Mouse (Mus musculus) thymus, adult 2 months (tissue): Measurements from ENCODE around the gene Gapdh. TPM values are rescaled to one million over a fixed set of nuclear protein-coding genes. Genes with fewer than 3 reads are reported as not detected.
A peak's percentile ranks its signal among the peaks of the same experiment; 100 is the strongest.

ENCODE experiments used
- DNase-seq: peaks from one replicate; pipeline ENCODE4 v3.0.0; 2021
- H3K27ac ChIP-seq: fragments of 200-500 bp; 2 replicates; pipeline ENCODE4 v1.5.1; 2012; ENCODE audit warnings: low read length, control low read depth; ENCODE audit not compliant: control insufficient read depth, insufficient read depth
- H3K27me3 ChIP-seq: fragments of 200-500 bp; 2 replicates; pipeline ENCODE4 v1.6.1; 2012; ENCODE audit warnings: mild to moderate bottlenecking, low read length, moderate library complexity, mixed read lengths; ENCODE audit not compliant: control insufficient read depth, insufficient read depth
- H3K36me3 ChIP-seq: fragments of 200-500 bp; 2 replicates; pipeline ENCODE4 v1.6.1; 2012; ENCODE audit warnings: mild to moderate bottlenecking, low read length, moderate library complexity; ENCODE audit not compliant: control insufficient read depth, insufficient read depth
- H3K4me1 ChIP-seq: fragments of 200-500 bp; replicated peaks from 2 replicates; pipeline ENCODE4 v1.6.1; 2012; ENCODE audit warnings: low read length; ENCODE audit not compliant: control insufficient read depth, insufficient read depth
- H3K4me3 ChIP-seq: fragments of 200-500 bp; 2 replicates; pipeline ENCODE4 v1.5.1; 2012; ENCODE audit warnings: mild to moderate bottlenecking, low read length, control low read depth, moderate library complexity; ENCODE audit not compliant: control insufficient read depth, insufficient read depth
- CTCF ChIP-seq: fragments of 200-500 bp; IDR thresholded peaks from 2 replicates; pipeline ENCODE4 v1.5.1; 2012; ENCODE audit warnings: mild to moderate bottlenecking, control low read depth, low read length, moderate library complexity, borderline replicate concordance; ENCODE audit not compliant: control insufficient read depth, poor library complexity, insufficient read depth; ENCODE audit errors: extremely low read depth
- POLR2A ChIP-seq: fragments of 200-500 bp; IDR thresholded peaks from 2 replicates; pipeline ENCODE4 v1.6.1; 2012; ENCODE audit warnings: mild to moderate bottlenecking, low read length, control low read depth, moderate library complexity; ENCODE audit not compliant: control insufficient read depth, poor library complexity, insufficient read depth; ENCODE audit errors: extremely low read depth
- WGBS: fragments of 180-500 bp; shearing (Covaris S2); methylation state at CpG from one replicate; pipeline ENCODE4 v1.1.7; 2018; 5-methylcytosine and 5-hydroxymethylcytosine counted together
- polyA plus RNA-seq: library from polyadenylated mRNA; depleted of rRNA; stranded (reverse); fragments of >200 nt; gene quantifications from 2 replicates; pipeline ENCODE4 v1.2.3, GENCODE M21; 2012; rRNA removed

Gapdh gene
- polyA plus RNA-seq, result 3,688 and 4,326 TPM in 2 replicates

- H3K4me1 ChIP-seq, result peaks cover 22% of the 10 kb centered on the region
- H3K36me3 ChIP-seq, result peaks cover 40% of the 10 kb centered on the region
- no peak for TF ChIP-seq POLR2A
- TF ChIP-seq CTCF, result no peak
- 11% methylated on average over 18 of the region's 18 CpGs for WGBS
- H3K27me3 ChIP-seq, result no peaks in the 10 kb centered on the region
- DNase-seq, result no peak
- peak within 1 kb of the TSS; percentile 92 for H3K4me3 ChIP-seq
- H3K27ac ChIP-seq, result peak within 1 kb of the TSS; percentile 30; the same call in 1 of the 2 replicates
Observed at GRCm38 (mm10) chr6:125166051-125166751, at the start of gene Gapdh. TSS of gene Gapdh (minus strand) at chr6:125166467.

DNA sequence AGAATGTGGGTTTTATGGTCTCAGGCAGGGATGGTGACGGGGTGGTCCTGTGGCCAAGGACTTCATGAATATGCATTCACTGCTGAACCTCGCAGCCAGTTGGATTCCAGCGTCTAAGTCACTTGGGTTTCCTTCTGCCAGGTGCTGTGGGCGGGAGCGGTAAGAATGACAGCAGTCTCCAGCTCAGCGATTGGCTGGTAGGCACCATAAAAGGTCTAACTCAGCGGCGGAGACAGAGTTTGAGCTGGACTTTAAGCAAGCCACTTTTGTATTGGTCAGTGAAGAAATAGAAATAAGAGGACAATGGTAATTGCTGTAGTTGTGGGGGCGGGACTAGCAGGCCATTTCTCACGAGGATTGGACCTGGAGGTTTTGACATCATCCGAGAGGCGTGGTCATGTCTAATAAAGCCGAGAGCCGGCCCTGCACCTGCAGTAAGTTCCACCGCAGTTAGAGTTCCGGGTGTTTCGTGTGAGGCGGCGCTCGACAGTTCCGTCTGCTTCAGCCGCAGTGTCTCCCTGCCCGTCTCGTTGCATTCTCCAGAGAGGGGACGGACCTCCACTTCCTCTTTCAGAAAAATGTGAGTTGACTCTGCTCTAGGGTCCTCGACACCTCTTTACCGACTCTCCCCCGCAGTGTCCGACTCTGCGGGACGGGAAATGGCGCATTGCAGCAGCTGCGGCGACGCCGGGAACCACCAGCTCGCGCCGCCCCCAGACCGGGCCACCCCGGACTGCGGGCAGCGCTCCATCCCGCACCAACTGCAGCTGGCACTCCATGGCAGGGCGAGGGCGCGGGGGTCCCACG, 49.1 kb upstream of the Gapdh start, which contains the start of gene Vamp1:
Gene Vamp1 (plus strand): TSS at position 404 of the 807 bp plus-strand sequence.
- H3K36me3 ChIP-seq, result peaks cover 26% of the 10 kb centered on the region
- TF ChIP-seq CTCF (no peak), POLR2A (peak; percentile 95)
- H3K27me3 ChIP-seq, result no peaks in the 10 kb centered on the region
- DNase-seq, result peak; percentile 91
- H3K4me1 ChIP-seq, result peaks cover 32% of the 10 kb centered on the region
- WGBS, result under 1% methylated on average over 48 of the region's 48 CpGs
- H3K4me3 ChIP-seq, result peak within 1 kb of the TSS; percentile 97
- H3K27ac ChIP-seq, result peak within 1 kb of the TSS; percentile 93

- H3K27me3 ChIP-seq, result no peaks in the 10 kb centered on the region
- peaks cover 18% of the 10 kb centered on the region for H3K4me1 ChIP-seq
- H3K4me3 ChIP-seq, result no peak overlapping the region
- peaks cover 10% of the 10 kb centered on the region for H3K36me3 ChIP-seq
- DNase-seq, result no peak
- H3K27ac ChIP-seq, result no peak overlapping the region
- no peak for TF ChIP-seq CTCF
- no peak for TF ChIP-seq POLR2A
- WGBS, result 97% methylated on average over 6 of the region's 6 CpGs
Observed at GRCm38 (mm10) chr6:125213715-125214114, 47.4 kb upstream of the Gapdh start.

DNA sequence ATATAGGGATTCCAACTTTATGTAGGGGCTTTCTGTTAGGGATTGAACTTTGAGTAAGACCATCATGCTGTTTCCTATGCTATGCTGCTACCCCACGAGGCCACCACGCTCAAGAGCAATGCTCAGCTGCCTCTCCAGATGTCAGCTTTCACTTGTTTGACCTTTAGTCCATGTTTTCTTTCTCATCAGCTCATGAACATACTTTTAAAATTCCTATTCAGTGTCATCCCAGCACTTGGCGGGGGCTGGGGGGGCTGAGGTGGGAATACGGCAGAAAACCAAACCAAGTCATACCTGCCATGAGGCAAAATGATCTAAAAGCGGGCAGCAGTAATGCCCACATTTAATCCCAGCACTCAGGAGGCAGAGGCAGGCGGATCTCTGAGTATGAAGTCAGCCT, 46.9 kb upstream of the Gapdh start:
- TF ChIP-seq CTCF (no peak), POLR2A (no peak)
- no peak overlapping the region for H3K27ac ChIP-seq
- DNase-seq, result no peak
- no peaks in the 10 kb centered on the region for H3K27me3 ChIP-seq
- H3K36me3 ChIP-seq, result peaks cover 5% of the 10 kb centered on the region
- H3K4me3 ChIP-seq, result no peak overlapping the region
- 92% methylated on average over 6 of the region's 6 CpGs for WGBS
- peaks cover 12% of the 10 kb centered on the region for H3K4me1 ChIP-seq

- no peaks in the 10 kb centered on the region for H3K27me3 ChIP-seq
- H3K4me3 ChIP-seq, result no peak overlapping the region
- no peaks in the 10 kb centered on the region; the same call in 1 of the 2 replicates for H3K36me3 ChIP-seq
- H3K27ac ChIP-seq, result no peak overlapping the region
- no peak for DNase-seq
- WGBS, result 55% methylated on average over 2 of the region's 2 CpGs
- TF ChIP-seq CTCF (no peak), POLR2A (no peak)
- H3K4me1 ChIP-seq, result peaks cover 8% of the 10 kb centered on the region; the same call in 1 of the 2 replicates
Observed at GRCm38 (mm10) chr6:125212621-125213020, 46.4 kb upstream of the Gapdh start.

- no peak for TF ChIP-seq POLR2A
- TF ChIP-seq CTCF, result no peak
- 97% methylated on average over 1 of the region's 1 CpGs for WGBS
- Histone ChIP-seq H3K4me1 (no peaks in the 10 kb centered on the region), H3K4me3 (no peak overlapping the region), H3K27me3 (no peaks in the 10 kb centered on the region), H3K27ac (no peak overlapping the region), H3K36me3 (no peaks in the 10 kb centered on the region)
- no peak for DNase-seq
Observed at GRCm38 (mm10) chr6:125210436-125210835, 44.2 kb upstream of the Gapdh start.
